Mouse (Mus musculus): ENCODE data around the gene Orm3. TPM values are rescaled to one million over a fixed set of nuclear protein-coding genes. Genes with fewer than 3 reads are reported as not detected.

Orm3 gene
- not detected for total RNA-seq (2021)

DNA sequence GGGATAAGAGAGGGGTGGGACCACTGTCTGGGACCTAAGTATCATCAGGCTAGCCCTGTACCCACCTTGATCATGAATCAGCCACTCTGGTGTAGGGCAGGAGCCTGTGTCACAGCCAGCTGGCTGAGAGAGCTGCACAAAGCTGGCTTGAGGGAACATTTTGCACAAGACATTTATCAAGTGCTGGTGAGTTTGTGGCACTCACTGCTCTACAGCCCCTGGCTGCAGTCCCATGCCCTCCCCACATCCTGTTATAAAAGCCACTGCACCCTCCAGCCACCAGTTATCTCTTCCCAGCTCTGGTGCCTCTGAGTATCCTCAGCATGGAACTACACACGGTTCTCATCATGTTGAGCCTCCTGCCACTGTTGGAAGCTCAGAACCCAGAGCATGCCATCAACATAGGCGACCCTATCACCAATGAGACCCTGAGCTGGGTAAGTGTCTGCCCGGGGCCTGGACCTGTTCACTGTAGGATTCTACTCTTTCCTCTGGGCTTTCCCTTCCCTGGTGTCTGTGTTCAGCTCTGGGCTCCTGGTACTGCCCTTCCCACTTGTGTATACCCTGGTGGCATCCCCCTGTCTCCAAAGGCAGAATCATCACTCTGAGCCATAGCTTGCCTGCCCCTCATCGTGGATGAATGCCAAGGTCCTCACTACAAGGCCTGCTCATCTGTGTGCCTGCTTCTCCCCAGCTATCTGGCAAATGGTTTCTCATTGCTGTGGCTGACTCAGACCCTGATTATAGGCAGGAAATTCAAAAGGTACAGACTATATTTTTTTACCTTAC lies at the start of gene Orm3:
Orm3 (plus strand) TSS at position 286 of the 789 bp plus-strand sequence.
- no peak for DNase-seq

DNA sequence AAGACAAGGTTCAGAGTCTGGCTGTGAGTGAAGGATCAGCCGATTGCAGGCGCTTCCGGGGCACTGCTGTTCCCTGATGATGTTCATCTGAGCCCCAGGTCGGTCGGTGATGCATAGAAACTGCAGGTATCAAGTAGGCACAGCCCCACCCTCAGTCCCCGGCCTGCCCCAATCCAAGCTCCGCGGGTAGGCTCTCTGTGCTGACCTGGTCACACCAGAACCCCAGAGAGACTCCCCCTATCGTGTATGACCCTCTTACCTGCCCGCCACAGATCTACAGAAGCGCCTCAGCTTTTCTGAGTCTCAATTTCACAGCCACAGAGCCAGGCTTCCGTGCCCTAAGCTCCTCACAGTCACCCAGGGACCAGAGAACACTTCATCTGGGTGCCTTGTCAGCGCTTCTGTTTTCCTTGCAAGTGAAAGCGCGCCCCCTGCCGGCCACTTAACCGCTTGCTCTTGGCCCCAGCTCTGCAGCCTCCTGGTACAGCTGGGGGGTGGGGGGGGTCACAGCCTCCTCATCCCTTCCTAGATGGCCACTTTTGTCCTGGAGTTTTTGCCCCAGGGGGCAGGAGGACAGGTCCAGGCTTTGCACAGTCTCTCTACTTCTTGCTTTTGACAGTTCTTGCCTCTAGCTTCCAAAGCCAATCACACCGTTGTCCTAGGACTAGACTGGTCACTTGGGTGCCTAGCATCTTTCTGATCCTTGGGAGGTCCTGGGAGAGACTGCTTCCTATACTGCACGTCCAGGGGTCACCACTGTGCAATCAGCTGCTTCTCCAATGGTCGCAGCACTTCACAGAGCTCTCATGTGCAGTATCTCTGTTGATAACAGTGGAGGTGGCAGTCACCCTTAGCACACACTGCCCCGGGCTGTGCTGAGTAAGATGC lies 48.5 kb upstream of the Orm3 start:
- DNase-seq = peak; percentile 82 to 85

DNA sequence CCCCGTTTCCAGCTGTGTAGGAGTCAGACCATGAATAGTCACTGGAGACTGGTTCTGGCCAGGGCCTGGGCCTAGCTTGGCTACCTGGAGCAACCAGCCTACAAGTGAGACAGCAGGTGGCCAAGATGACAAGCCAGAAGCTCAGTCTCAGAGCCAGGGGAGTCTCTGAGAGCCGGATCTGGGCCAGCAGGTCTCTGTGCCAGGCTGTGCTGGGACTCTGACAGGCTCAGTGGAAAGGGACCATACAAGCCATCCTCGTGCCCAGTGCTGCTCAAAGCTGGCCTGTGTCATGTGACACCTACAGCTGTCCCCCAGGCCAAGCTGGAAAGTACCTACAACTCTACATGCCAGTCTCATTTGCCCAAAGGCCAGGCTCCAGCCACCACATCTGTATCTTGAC lies 47.6 kb upstream of the Orm3 start:
- DNase-seq = no peak

DNA sequence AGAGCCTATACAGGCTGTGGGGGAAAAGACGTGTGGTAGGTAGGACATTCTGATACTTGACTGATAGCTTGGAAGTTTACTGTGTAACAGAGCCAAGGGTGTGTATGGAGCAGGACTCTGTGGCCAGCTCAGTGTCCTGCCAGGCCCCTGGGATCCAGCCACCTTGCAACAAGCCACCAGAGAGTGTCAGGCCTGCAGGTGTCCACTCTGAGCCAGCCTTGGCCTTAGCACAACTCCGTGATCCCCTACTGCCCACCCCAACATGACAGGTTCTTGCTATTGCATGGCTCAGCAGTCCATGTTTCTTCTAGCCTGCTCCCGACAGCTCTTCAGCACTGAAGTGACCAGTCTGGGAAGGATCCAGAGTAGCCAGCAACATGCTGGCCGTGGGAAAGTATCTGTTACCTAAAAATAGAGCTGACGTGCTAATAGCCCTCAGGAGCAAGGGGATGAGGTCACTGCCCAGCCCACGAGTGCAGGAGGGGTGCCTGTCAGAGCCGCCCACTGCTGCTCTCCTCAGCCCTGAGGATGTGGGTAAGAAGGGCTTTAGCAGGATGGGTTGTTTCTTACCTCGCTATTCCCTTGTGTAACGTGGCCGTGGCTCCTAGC lies 45.6 kb upstream of the Orm3 start:
- no peak for DNase-seq

DNA sequence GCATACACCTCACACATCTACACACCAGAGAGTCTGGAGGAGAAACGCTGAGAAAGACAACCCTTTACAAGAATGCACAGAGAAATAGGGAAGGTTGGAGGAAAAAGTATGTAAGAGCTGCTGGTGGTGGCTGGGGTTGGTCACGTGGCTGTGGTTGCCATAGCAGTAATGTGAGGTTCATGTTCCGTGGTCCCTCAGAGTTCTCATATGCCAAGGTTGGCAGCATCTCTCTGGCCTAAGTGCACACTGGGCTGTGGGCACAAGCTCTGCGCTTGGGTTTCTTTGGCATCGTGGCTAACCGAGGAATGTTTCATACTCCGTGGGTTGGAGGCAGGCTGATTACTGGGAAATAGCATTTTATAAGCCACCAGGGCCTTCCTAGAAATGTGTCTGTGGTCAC lies 44.5 kb upstream of the Orm3 start:
- no peak for DNase-seq

DNA sequence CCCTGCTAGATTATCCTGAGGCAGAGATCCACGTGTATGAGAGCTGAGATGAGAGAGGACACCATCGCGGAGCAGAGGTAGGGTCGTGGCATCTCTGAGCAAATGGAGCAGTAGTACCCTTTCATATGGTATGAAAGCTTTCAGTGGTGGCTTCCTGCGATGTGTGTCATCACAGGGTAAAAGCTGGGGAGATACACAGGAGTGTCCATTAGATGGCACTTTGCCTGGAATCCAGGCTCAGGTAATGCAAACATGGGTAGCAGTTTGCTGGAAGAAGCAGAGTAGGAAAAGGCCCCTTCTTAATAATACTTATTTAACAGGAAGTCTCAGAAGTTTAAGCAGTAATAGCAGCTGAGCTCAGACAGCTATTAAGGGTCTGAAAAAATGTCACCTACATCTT lies 41.9 kb upstream of the Orm3 start:
- no peak for DNase-seq

DNA sequence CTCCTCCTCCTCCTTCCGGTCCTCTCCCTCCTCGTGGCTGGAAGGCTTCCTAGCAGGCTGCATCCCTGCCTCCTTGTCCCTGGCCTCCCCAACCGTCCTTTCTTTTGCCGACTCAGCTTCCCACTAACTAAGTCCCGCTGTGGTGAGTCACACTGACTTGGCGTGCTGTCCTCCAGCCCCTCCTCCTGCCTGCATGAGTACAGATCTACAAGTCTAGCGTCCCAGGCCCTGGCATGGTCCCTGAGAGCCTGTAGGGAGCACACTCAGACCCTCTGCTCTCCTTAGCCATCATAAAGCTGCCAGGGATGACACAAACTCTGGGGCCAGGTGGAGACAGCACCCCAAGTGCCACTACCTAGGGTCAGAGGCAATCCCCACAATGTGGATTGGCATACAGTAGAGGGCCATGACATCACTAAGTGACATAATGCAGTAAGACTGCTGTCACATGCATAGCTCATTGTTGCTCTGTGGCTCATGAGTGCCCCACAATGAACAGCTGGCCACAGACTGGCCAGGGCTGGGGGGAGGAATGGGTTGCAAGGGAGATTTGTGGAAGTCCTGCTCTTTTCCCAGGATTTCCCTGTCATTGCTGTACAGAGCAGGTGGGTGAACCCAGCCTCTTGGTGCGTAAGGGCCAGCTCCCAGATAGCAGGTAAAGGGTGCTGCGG lies 39.8 kb upstream of the Orm3 start:
- DNase-seq = no peak

DNA sequence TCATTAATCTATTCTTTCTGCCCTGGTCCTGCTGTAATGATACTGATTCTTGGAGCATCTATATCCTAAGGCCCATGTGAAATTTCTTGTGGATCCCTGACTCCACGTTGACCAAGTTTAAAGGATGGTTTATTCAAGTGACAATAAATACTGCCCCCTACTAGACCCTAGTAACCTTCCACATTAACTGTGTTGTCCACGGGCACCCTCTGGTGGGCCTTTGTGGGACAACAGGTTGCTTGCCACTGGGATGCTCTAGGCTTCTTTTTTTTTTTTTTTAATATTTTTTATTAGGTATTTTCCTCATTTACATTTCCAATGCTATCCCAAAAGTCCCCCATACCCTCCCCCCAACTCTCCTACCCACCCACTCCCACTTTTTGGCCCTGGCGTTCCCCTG lies 36.4 kb upstream of the Orm3 start:
- peak; percentile 43 to 53 for DNase-seq

DNA sequence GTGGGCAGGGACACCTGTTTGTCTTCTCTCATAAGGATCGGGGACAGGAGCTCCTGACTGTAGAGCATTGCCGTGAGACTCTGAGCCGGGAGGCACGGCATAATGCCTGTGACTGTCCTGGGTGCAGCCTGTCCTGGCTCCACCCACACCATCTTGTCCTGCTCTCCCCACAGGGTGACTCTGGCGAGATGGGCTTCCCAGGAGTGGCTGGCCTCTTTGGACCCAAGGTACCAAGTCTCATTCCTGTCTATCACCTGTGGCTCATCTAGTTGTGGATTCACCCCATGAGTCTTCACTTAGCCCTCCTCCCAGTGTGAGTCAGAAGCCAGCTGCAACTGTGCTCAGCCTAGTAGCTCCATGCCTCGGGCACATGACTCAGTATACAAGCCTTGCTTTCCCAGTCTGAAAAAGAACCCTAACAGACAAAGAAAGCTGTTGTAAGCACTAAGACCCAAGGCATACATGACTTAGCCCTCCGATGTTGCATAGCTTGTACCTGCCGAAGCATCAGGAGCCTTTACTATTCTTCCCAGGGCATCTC lies 32.6 kb upstream of the Orm3 start:
- no peak for DNase-seq

DNA sequence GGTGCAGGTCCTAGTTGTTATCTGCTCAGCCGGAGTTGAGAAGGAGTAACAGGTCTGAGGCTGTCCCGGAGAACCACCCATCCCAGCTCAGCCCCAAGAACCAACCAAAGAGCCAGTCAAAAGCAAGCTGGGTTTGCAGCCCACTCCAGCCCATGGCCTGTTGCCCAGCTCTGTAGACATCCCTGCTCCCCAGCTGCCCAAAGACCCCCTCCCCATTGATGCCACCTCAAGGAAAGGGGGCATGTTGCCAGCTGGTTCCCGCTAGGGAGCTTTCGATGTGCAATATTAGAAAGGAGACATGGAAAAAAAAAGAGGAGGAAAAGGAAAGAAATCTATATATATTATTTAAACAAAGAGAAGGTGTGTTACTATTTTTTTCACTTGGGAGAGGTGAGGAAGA lies 22.6 kb upstream of the Orm3 start:
- DNase-seq = no peak

DNA sequence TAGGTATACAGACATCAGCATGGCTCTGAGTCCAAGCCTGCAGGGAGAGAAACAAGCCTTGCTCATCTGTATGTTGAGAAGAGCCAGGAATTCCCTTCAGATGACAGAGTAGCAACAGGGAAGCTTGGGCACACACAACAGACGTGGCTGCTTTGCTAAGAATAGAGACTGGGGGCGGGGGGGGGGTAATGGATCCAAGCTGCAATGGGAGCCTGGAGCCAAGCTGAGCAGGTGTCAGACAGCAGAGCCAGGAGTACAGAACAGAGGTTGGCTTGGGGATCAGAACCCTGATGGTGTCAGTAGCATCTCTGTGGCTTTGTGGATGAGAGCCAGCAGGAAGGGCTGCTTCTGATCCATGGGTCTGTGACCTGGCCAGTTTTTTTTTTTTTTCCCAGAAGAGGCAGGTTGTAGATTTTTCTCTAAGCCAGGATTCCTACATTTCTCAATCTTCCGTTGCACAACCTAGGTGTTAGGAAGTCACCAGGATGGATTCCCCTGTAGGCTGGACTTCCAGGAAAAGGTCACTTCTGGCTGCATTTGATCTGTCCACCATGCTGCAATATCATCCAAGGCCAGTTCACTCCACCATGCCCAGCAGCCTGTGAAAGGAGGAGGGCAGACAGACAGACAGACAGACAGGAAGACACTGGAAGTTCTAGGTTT lies 17.4 kb upstream of the Orm3 start:
- no peak for DNase-seq

DNA sequence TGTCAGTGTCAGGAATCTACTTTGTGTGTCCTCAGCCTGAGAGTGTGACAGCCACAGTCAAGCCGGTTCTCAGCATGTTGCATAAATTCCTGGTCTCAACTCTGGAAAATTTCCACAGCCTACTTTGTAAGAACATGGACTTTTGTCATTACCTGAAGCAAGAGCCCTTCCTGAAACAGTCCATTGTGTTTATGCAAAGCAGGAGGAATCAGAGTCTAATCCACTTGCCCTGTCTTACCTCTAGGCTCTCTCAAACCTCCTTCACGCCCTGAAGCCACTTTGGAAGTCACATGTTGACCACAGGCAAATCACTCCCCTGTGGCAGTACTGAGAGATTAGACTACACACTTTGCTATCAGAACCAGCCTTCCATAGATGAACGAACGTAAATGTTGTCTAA lies 13.5 kb upstream of the Orm3 start:
- DNase-seq = no peak

DNA sequence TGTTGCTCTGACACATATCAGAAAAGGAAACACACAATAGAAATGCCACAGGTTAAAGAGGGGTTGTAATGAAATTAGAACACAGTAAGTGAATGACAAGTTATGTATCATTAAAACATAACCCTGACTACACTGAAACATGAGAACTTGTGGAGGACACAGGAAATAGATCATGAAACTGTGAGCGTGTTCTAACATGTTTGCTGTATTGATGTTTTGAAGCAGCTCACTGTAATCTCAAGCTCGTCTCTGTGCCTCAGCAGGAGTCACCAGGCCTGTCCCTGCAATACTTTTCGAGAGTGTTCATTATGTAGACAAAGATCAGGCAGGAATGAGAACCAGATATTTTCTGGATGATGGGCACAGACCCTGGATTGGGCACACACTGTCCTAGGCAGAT lies 12.4 kb upstream of the Orm3 start:
- DNase-seq = no peak

DNA sequence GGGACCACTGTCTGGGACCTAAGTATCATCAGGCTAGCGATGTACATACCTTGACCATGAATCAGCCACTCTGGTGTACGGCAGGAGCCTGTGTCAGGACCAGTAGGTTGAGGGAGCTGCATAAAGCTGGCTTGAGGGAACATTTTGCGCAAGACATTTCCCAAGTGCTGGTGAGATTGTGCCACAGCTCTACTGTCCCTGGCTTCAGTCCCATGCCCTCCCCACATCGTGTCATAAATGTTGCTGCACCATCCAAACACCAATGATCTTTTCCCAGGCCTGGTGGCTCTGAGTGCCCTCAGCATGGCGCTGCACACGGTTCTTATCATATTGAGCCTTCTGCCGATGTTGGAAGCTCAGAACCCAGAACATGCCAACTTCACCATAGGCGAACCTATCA lies 11.7 kb upstream of the Orm3 start, which contains the start of gene Orm1:
Orm1 (plus strand) TSS at position 266 of the 400 bp plus-strand sequence.
- DNase-seq = no peak

DNA sequence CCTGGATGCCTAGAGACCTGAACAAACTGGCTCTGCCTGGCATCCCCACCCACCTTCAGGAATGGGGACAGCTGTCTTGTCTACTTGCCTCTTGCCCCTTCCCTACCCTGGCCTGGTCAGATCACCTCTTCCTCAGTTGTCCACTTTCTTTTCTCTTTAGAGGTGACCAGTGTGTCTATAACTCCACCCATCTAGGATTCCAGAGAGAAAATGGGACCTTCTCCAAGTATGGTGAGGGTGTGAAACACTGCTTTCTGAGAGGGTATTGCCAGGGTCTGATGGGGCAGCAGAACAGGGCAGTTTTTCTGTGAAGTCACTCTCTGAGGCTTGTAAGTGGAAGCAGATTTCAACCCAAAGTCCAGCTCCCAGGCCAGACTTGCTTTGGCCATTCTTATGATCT lies 10.7 kb upstream of the Orm3 start:
- DNase-seq = no peak

DNA sequence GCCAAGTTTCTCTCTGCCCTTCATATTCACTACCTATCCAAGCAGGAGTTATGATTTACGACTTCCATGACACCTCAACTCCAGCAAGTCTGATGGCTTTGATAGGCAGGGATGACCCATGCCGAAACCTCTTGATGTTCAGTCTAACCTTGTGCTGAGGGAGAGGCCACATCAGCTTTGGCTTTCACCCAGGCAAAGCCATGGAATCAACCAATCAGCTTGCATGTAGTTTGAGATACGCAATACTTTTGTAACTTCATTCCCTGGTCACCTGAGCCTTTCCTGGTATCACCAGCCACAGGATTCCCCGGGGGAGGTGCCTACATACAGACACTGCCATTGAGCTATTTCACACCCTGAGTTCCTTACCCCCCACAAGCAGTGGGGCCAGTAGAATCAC lies 9.3 kb upstream of the Orm3 start:
- DNase-seq = no peak

DNA sequence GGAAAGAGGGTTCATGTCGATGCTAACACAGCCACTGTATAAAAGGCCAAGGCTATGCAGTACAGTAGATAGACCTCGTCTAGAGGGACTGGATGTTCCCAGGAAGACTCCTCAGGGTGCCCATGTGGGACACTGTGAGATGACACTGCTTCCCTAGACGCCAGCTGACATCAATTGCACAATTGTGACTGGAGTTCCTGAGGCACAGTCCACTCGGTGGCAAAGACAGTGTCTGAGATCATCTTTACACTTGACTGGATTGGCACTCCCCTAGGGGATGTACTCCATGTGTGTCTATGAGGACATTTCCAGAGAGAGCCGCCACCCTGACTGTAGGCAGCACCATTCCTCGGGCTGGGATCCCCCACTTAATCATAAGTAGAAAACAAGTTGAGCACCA lies 7.4 kb upstream of the Orm3 start:
- DNase-seq = no peak

DNA sequence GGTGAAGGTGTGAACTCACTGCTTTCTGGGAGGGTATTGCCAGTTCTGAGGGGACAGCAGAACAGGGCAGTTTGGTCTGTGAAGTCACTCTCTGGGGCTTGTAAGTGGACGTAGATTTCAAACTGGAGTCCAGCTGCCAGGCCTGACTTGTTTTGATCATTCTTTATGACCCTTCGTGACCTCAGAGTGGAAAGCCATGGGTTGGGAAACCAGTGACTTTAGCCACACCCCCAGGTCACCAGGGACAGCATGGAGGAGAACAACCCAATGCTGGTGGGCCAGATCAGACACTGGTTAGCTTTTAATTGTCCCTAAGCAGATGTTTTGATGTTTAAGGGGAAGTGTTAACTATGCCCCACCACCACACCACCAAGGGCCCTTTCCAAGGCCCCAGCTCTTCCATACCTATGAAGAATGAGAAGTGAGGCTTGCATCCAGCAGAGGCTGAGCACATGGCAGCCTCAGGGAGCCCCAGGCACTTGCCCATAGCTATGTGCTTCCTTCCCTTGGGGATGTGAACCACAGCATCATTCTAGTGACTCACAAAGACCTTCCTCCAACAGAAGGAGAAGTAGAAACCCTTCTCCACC lies 1.1 kb downstream of the Orm3 start:
- DNase-seq = no peak

DNA sequence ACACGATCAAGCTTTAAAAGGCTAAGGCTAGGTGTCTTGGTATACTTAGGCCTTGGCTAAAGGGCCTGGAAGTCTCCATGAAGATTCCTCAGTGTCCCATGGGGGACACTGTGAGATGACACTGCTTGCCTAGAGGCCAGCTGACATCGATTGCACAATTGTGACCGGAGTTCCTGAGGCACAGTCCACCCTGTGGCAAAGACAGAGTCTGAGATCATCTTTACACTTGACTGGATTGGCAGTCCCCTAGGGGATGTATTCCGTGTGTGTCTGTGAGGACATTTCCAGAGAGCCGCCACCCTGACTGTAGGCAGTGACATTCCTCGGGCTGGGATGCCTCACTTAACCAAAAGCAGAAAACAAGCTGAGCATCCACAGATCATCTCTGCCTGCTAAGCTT lies 3.9 kb downstream of the Orm3 start:
- DNase-seq = no peak

DNA sequence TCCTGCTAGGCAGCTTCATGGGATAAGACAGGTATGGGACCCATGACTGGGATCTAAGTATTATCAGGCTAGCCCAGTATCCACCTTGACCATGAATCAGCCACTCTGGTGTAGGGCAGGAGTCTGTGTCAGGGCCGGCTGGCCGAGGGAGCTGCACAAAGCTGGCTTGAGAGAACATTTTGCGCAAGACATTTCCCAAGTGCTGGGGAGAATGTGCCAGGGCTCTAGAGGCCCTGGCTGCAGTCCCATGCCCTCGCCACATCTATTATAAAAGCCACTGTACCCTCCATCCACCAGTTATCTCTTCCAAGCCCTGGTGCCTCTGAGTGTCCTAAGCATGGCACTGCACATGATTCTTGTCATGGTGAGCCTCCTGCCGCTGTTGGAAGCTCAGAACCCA lies 6.2 kb downstream of the Orm3 start, which contains the start of gene Orm2:
Orm2 (plus strand) TSS at position 300 of the 400 bp plus-strand sequence.
- no peak for DNase-seq

DNA sequence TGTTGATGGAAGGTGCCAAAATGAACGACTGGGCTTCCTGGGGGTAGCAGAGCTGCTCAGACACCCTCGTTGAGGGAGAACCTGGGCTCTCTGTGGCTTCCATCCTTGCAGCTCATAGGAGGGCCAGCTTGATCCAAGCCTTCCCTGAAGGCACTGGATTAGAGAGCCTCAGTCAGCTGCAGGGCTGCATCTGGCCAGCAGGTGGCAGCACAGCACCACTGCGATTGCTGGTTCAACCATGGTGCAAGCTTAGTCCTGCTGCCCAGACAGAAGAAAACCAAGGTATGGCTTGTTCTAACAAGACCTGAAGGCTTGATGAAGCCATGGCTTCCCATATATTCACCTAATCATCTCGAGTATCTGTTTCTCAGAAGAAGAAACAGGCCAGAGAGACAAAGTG lies 12.6 kb downstream of the Orm3 start:
- DNase-seq = peak; percentile 85 to 86

All from layer of hippocampus, postnatal 36 days (tissue).